Mouse (Mus musculus): ENCODE data around the gene Sult2b1. TPM values are rescaled to one million over a fixed set of nuclear protein-coding genes. Genes with fewer than 3 reads are reported as not detected.

The Sult2b1 gene
- polyA plus RNA-seq, 1 experiment: not detected

DNA sequence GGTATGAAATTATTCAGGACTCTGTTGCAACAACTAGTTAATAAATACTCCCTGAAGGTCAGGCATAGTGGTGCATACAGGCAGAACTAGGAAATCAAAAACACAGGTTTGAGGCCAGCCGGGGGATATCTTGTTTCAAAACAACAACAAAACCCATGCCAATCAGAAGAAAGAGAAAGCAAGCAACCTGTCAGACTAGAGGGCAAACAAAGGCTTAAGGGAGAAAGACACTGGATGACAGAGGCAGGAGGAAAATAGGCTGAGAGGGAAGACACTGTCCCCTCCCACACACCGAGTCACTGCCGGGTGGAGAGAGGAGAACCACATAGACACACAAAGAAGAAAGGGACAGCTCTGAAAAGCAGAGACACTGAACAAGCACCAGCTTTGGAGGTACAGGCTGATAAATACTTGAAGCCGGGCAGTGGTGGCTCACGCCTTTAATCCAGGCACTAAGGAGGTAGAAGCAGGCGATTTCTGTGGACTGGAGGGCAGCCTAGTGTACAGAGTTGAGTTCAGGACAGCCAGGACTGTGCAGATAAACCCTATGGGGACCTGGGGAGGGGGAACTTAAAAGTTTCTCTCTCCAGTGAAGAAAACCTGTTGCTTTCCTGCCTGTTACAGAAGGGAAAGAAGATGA is 70.5 kb downstream of the Sult2b1 start:
- Histone ChIP-seq H3K27me3 (ENCODE audit: control insufficient read depth) (no peaks in the 10 kb centered on the region), H3K36me3 (ENCODE audit: control insufficient read depth) (peaks cover 49% of the 10 kb centered on the region), H3K4me3 (replicated peaks) (peak overlapping the region; percentile 83), H3K9me3 (ENCODE audit: control insufficient read depth, low read length) (no peaks in the 10 kb centered on the region), H3K4me1 (ENCODE audit: control insufficient read depth) (peaks cover 59% of the 10 kb centered on the region)
- TF ChIP-seq TAL1 (IDR thresholded peaks at IDR 0.05; ENCODE audit: low read length) (no peak), GATA1 (IDR thresholded peaks at IDR 0.05; ENCODE audit: low read length) (no peak)

DNA sequence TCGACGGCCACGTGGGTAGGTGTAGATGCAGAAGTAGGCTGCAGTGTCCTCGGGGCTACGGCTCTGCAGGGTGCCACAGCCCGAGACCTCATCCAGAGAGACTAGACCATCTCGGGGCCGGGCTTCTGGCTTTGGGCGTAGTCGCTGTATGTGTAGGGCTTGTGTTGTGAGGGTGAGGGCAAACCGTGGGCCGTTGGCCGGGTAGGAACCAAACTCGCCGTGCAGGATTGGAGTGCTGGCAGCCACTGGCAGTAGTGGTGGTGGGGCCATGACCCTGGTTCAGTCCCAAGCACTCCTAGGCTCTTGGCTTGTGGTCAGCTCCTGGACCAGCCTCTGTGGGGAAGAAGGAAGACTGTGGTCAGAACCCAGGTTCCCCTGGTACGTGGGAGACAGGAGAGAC is 71.1 kb downstream of the Sult2b1 start:
- peaks cover 56% of the 10 kb centered on the region for H3K4me1 ChIP-seq (ENCODE audit: control insufficient read depth)
- no peak for TF ChIP-seq GATA1 (IDR thresholded peaks at IDR 0.05; ENCODE audit: low read length)
- no peak for TF ChIP-seq TAL1 (IDR thresholded peaks at IDR 0.05; ENCODE audit: low read length)
- H3K4me3 ChIP-seq (replicated peaks): no peak overlapping the region
- no peaks in the 10 kb centered on the region for H3K9me3 ChIP-seq (ENCODE audit: control insufficient read depth, low read length)
- peaks cover 46% of the 10 kb centered on the region for H3K36me3 ChIP-seq (ENCODE audit: control insufficient read depth)
- no peaks in the 10 kb centered on the region for H3K27me3 ChIP-seq (ENCODE audit: control insufficient read depth)

DNA sequence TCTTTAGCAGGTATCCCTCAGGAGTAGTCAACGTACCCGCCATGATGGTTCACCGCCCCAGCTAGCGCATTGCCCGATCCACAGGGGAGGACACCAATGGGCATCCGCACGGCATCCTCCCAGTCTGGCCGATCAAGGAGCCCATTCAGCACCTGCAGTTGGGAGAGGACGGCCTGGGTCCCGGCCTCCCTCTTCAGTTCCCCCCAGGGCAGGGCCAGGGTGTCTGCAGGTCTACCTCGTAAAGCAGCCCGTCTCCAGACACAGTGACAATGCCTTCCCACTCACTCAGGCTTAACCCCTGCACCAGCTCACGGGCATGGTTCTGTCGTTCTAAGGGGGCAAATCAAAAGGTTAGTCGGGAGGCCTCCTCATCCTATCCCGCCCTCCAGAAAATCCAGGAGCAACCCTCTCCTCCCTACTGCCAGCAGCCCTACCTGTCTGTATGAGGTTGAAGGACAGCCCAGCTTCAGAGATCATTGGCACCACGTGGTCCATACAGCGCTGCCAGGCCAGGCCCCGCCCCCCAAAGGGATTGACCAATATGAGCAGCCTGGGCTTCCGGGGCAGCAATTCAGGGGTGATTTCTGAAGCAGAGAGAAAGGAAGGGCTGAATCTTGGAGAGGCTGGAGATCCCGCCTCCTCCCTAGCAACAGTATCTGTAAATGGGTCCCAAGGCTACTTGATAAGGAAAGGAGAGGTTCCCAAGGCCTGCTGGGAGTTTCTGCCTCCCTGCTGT is 72.3 kb downstream of the Sult2b1 start:
- TF ChIP-seq TAL1 (IDR thresholded peaks at IDR 0.05; ENCODE audit: low read length) (no peak), GATA1 (IDR thresholded peaks at IDR 0.05; ENCODE audit: low read length) (no peak)
- H3K4me3 ChIP-seq (replicated peaks): no peak overlapping the region
- no peaks in the 10 kb centered on the region for H3K9me3 ChIP-seq (ENCODE audit: control insufficient read depth, low read length)
- H3K36me3 ChIP-seq (ENCODE audit: control insufficient read depth): peaks cover 46% of the 10 kb centered on the region
- H3K27me3 ChIP-seq (ENCODE audit: control insufficient read depth): no peaks in the 10 kb centered on the region
- H3K4me1 ChIP-seq (ENCODE audit: control insufficient read depth): peaks cover 65% of the 10 kb centered on the region

DNA sequence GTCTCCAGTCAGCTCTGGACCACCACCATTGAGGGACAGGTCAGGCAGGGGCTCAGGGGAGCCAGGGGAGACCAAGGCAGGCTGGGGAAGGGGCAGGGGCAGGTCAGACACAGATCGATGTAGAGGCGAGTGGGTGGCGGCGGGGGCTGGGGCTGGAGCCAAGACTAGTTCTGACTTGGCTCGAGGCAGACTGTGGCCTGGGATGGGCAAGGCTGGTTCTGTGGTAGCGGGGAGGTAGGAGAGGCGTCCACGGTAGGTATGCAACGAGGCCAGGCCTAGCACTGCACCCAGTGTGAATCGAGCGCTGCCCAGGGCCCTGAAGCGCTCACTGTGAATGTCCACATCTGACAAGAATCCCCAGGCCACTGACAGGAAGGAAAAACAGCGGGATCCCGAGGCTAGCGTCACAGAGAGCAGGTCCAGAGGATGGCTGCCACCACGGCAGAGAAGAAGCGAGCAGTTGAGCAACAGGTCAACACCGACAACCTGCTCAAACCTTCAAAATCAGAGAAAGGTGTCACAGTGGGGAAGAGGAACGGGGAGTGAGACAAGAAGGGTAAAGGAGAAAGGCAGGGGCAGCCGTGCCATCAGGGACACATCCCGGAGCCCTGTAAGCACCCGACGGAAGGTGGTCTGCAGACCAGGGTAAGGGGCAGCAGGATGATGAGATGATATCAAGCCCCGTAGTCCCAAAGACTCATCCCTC is 73.0 kb downstream of the Sult2b1 start:
- Histone ChIP-seq H3K4me3 (replicated peaks) (no peak overlapping the region), H3K27me3 (ENCODE audit: control insufficient read depth) (no peaks in the 10 kb centered on the region), H3K9me3 (ENCODE audit: control insufficient read depth, low read length) (no peaks in the 10 kb centered on the region), H3K4me1 (ENCODE audit: control insufficient read depth) (peaks cover 65% of the 10 kb centered on the region), H3K36me3 (ENCODE audit: control insufficient read depth) (peaks cover 45% of the 10 kb centered on the region)
- no peak for TF ChIP-seq GATA1 (IDR thresholded peaks at IDR 0.05; ENCODE audit: low read length)
- no peak for TF ChIP-seq TAL1 (IDR thresholded peaks at IDR 0.05; ENCODE audit: low read length)

DNA sequence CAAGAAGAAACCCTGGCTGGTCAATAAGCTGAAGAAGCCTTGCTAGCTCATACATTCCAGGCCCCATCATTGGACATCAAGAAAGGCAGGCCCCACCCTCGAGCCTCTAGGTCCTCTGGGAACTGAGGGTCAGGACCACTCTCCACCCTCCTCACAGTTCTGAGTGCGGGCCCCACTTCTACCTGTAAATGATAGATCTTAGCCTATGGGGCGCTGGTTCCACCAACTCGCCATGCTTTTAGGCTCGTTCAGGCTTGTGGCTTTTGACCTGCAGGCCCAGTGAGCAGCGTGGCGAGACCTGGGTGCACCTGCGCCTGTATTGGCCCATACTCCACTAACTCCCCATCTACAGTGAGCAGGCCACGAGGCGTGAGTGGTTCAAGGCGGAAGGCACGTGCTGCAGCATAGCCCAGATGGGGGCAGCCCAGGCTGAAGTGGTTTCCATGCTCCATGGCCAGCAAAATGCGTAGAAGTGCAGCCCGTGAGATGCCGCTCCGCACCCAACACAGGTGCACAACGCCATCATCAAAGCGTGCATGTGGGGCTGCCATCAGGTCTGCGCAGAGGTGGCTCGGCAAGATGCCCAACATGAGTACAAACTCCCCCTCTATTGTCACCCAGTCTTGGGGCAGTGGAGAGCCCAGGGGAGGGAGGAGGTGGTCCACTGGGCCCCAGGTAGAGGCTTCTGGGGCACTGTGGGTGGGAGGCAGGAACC is 73.8 kb downstream of the Sult2b1 start:
- peaks cover 4% of the 10 kb centered on the region; the same call in 1 of the 2 replicates for H3K27me3 ChIP-seq (ENCODE audit: control insufficient read depth)
- H3K36me3 ChIP-seq (ENCODE audit: control insufficient read depth): peaks cover 44% of the 10 kb centered on the region
- no peaks in the 10 kb centered on the region for H3K9me3 ChIP-seq (ENCODE audit: control insufficient read depth, low read length)
- TF ChIP-seq TAL1 (IDR thresholded peaks at IDR 0.05; ENCODE audit: low read length): no peak
- no peak for TF ChIP-seq GATA1 (IDR thresholded peaks at IDR 0.05; ENCODE audit: low read length)
- peaks cover 65% of the 10 kb centered on the region for H3K4me1 ChIP-seq (ENCODE audit: control insufficient read depth)
- H3K4me3 ChIP-seq (replicated peaks): no peak overlapping the region

DNA sequence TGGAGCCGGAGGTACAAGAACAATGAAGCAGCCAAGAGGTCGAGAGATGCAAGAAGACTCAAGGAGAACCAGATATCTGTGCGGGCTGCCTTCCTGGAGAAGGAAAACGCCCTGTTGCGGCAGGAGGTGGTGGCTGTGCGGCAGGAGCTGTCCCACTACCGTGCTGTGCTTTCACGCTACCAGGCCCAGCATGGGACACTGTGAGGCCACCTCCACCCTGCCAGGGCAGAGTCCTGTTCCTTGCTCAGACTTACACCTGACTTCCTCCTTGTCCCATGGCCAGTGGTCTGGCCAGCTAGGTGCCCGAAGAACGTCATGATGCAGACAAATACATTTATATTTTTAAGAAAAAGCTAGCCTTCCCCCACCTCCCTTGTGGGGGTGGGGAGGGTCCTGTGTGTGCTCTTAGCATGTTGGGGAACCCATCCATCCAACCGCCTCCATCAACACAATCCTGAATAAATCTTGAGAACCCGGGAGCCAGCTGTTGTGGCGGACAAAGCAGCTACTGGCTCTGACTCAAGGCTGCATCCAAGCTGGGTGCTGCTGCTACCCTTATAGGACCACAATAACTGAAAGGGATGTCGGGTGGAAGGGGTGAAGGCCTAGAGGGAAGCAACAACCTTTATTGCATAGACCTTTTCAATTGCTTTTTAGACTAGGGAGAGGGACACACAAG is 74.7 kb downstream of the Sult2b1 start:
- H3K9me3 ChIP-seq (ENCODE audit: control insufficient read depth, low read length): no peaks in the 10 kb centered on the region
- peaks cover 44% of the 10 kb centered on the region for H3K36me3 ChIP-seq (ENCODE audit: control insufficient read depth)
- peaks cover 4% of the 10 kb centered on the region; the same call in 1 of the 2 replicates for H3K27me3 ChIP-seq (ENCODE audit: control insufficient read depth)
- H3K4me3 ChIP-seq (replicated peaks): no peak overlapping the region
- TF ChIP-seq GATA1 (IDR thresholded peaks at IDR 0.05; ENCODE audit: low read length): no peak
- no peak for TF ChIP-seq TAL1 (IDR thresholded peaks at IDR 0.05; ENCODE audit: low read length)
- peaks cover 65% of the 10 kb centered on the region for H3K4me1 ChIP-seq (ENCODE audit: control insufficient read depth)

DNA sequence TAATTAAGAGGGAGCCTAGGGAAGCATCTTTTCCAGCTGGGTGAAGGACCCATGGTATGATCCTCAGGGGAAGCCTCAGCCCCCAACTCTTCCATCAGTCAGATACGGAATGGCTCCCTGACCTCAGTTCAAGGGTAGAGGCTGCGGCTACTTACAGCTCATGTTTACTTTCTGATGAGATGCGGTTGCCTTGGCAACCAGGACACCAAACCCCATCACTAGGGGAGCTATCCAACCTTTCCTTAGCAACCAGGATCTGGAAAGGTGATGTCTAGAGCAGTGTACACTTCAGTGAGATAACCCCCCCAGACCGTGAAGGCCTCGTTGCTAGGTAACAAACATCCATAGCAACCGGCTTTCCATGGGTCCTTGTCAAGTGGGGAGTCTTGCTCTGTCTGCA is 75.4 kb downstream of the Sult2b1 start:
- TF ChIP-seq GATA1 (IDR thresholded peaks at IDR 0.05; ENCODE audit: low read length): no peak
- no peak for TF ChIP-seq TAL1 (IDR thresholded peaks at IDR 0.05; ENCODE audit: low read length)
- H3K36me3 ChIP-seq (ENCODE audit: control insufficient read depth): peaks cover 43% of the 10 kb centered on the region
- H3K4me1 ChIP-seq (ENCODE audit: control insufficient read depth): peaks cover 65% of the 10 kb centered on the region
- H3K9me3 ChIP-seq (ENCODE audit: control insufficient read depth, low read length): no peaks in the 10 kb centered on the region
- peaks cover 4% of the 10 kb centered on the region; the same call in 1 of the 2 replicates for H3K27me3 ChIP-seq (ENCODE audit: control insufficient read depth)
- no peak overlapping the region for H3K4me3 ChIP-seq (replicated peaks)

DNA sequence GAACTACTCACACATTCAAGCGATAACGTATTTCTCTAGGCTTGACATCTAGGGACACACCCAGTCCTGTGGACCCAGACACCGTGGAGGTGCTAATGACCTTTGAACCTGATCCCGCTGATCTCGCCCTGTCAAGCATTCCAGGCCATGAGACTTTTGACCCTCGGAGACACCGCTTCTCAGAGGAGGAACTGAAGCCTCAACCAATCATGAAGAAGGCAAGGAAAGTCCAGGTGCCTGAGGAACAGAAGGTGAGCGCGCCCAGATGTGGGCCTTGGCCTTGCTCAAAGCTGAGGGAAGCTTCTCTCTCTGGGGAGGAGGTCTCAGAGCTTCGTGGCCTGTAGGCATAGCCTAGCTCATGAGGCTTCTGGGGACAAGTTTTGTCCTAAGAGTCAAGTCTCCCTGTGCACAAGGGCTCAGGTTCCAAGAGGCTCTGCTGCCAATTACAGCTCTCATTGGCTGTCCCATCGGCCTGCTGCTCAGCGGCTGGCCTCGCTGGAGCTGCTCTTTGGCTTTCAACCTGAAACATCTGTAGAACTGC is 76.2 kb downstream of the Sult2b1 start:
- Histone ChIP-seq H3K9me3 (ENCODE audit: control insufficient read depth, low read length) (no peaks in the 10 kb centered on the region), H3K4me1 (ENCODE audit: control insufficient read depth) (peaks cover 65% of the 10 kb centered on the region), H3K4me3 (replicated peaks) (no peak overlapping the region), H3K27me3 (ENCODE audit: control insufficient read depth) (peaks cover 4% of the 10 kb centered on the region; the same call in 1 of the 2 replicates), H3K36me3 (ENCODE audit: control insufficient read depth) (peaks cover 36% of the 10 kb centered on the region)
- no peak for TF ChIP-seq TAL1 (IDR thresholded peaks at IDR 0.05; ENCODE audit: low read length)
- no peak for TF ChIP-seq GATA1 (IDR thresholded peaks at IDR 0.05; ENCODE audit: low read length)
